Comparison of ENCODE assay signal across 8 mouse cellular contexts in genomic region chr3:52140162-52140561, GRCm38 (mm10). TPM values are rescaled to one million over a fixed set of nuclear protein-coding genes. Genes with fewer than 3 reads are reported as not detected.
DNase-seq lines count a peak whose midpoint lies in the region; ATAC-seq lines count a peak whose summit lies in the region.
"Had no signal": no experiment of that assay in that cellular context is flagged by ENCODE, and none has a peak within 500 bp of the region (broad histone marks: within the 10 kb centered on the region; RNA-seq: fewer than 3 reads in every experiment).

No protein-coding gene starts in this region.

- no peaks in the 10 kb centered on the region for H3K27me3 ChIP-seq in lung, embryonic 15.5 days
- H3K27me3 ChIP-seq: liver, embryonic 15.5 days had no signal

- H3K4me1 ChIP-seq in lung, embryonic 15.5 days, result 0 out of 2 replicates have a peak, but pooled peaks cover 9% of the 10 kb centered on the region
- H3K4me1 ChIP-seq: liver, embryonic 15.5 days had no signal

- H3K9ac ChIP-seq in lung, embryonic 15.5 days, result no peak overlapping the region
- H3K9ac ChIP-seq: liver, embryonic 15.5 days had no signal

- peak; percentile 72 for ATAC-seq in lung, embryonic 15.5 days (ENCODE audit: borderline replicate concordance, extremely low read depth, low FRiP score, low TSS enrichment)

- no peak overlapping the region for H3K27ac ChIP-seq in lung, embryonic 15.5 days
- H3K27ac ChIP-seq: liver, embryonic 15.5 days had no signal

- WGBS in lung, embryonic 15.5 days, result 37% methylated on average over 16 of the region's 16 CpGs

- DNase-seq in thymus, postnatal 14 days, result peak; percentile 5
- DNase-seq in thymus, postnatal 36 days, result no peak
- peak; percentile 53 for DNase-seq in cerebellum, adult 8-10 months
- DNase-seq in heart, postnatal 4 days, result peak; percentile 54
- DNase-seq in urinary bladder, adult 2 months (ENCODE audit: low spot score), result peak; percentile 42
- no peak for DNase-seq in thymus, adult 18-20 months

- H3K36me3 ChIP-seq in lung, embryonic 15.5 days, result no peaks in the 10 kb centered on the region
- H3K36me3 ChIP-seq: liver, embryonic 15.5 days had no signal

- H3K4me2 ChIP-seq in lung, embryonic 15.5 days, result no peak overlapping the region
- H3K4me2 ChIP-seq: liver, embryonic 15.5 days had no signal

- no peaks in the 10 kb centered on the region for H3K9me3 ChIP-seq in lung, embryonic 15.5 days
- H3K9me3 ChIP-seq: liver, embryonic 15.5 days had no signal

- no peak overlapping the region for H3K4me3 ChIP-seq in lung, embryonic 15.5 days
- H3K4me3 ChIP-seq: liver, embryonic 15.5 days had no signal

RNA-seq across cellular contexts. Expression of gene Maml3, which starts 35.3 kb away (rescaled TPM):
- 1 to 10 TPM; 7.1 TPM for total RNA-seq in heart, postnatal 4 days (2021)
- 7.4 and 8.4 TPM in 2 replicates for polyA plus RNA-seq in lung, embryonic 15.5 days (2015; fragmentation: Nextera tagmentation; extraction: Ambion mirVana)
- polyA plus RNA-seq in urinary bladder, adult 2 months (2012; rRNA removed), result 4.8 and 7.0 TPM in 2 replicates

Comparison
In these comparisons a context has a peak if more than half of its experiments do, and no peak if none do; other contexts are left out.
1. DNase-seq: peak in thymus, postnatal 14 days (single experiment), cerebellum, adult 8-10 months (single experiment), heart, postnatal 4 days (single experiment) and urinary bladder, adult 2 months (single experiment); none in thymus, postnatal 36 days (0 of 2) and thymus, adult 18-20 months (0 of 2).